Mouse (Mus musculus): ENCODE data around the gene Foxp4.

- TF ChIP-seq CTCF (IDR thresholded peaks at IDR 0.05; ENCODE audit: low read depth) (0 out of 2 replicates have a peak, but pooled peaks have one; percentile 3), EP300 (optimal IDR thresholded peaks at IDR 0.05) (no peak)
Observed at GRCm38 (mm10) chr17:47923678-47924382, 615 bp downstream of the Foxp4 start.
